Mouse (Mus musculus) midbrain, postnatal 0 days (tissue): ENCODE measurements around the gene Rpap1. TPM values are rescaled to one million over a fixed set of nuclear protein-coding genes. Genes with fewer than 3 reads are reported as not detected.

Experiments used
- ATAC-seq: fragments of 200-750 bp; cut with Nextera tagmentation; 2 replicates; pipeline ENCODE4 v1.8.0; 2017; ENCODE audit warnings: moderate number of reproducible peaks, mild to moderate bottlenecking, moderate TSS enrichment, moderate library complexity; ENCODE audit not compliant: low FRiP score
- DNase-seq: peaks from one replicate; pipeline ENCODE4 v3.0.0-alpha.2; 2015; ENCODE audit warnings: low spot score
- H3K27ac ChIP-seq: fragments of 300-500 bp; sonication (generic); 2 replicates; pipeline ENCODE4 v1.5.1; 2014; ENCODE audit warnings: low read depth, mild to moderate bottlenecking, low read length, mixed read lengths
- H3K27me3 ChIP-seq: fragments of 300-500 bp; sonication (generic); 2 replicates; pipeline ENCODE4 v1.6.1; 2014; ENCODE audit warnings: low read length, control low read depth, mixed read lengths; ENCODE audit not compliant: insufficient read depth
- H3K36me3 ChIP-seq: fragments of 300-500 bp; sonication (generic); 2 replicates; pipeline ENCODE4 v1.6.1; 2014; ENCODE audit warnings: low read length, control low read depth, mixed read lengths; ENCODE audit not compliant: insufficient read depth
- H3K4me1 ChIP-seq: fragments of 300-500 bp; sonication (generic); 2 replicates; pipeline ENCODE4 v1.6.1; 2014; ENCODE audit warnings: mild to moderate bottlenecking, control low read depth, antibody characterized with exemption, low read length, mixed read lengths; ENCODE audit not compliant: insufficient read depth
- H3K4me2 ChIP-seq: fragments of 300-500 bp; sonication (generic); 2 replicates; pipeline ENCODE4 v1.6.1; 2014; ENCODE audit warnings: low read depth, mild to moderate bottlenecking, low read length, mixed read lengths; ENCODE audit not compliant: poor library complexity, severe bottlenecking
- H3K4me3 ChIP-seq: fragments of 300-500 bp; sonication (generic); 2 replicates; pipeline ENCODE4 v1.5.1; 2014; ENCODE audit warnings: low read depth, mild to moderate bottlenecking, low read length, moderate library complexity
- H3K9ac ChIP-seq: fragments of 300-500 bp; sonication (generic); replicated peaks from 2 replicates; pipeline ENCODE4 v1.6.1; 2014; ENCODE audit warnings: mild to moderate bottlenecking, low read length, moderate library complexity, mixed read lengths; ENCODE audit not compliant: poor library complexity, severe bottlenecking
- H3K9me3 ChIP-seq: fragments of 300-500 bp; sonication (generic); 2 replicates; pipeline ENCODE4 v1.6.1; 2016; ENCODE audit warnings: low read length, control low read depth
- CTCF ChIP-seq: IDR thresholded peaks from 2 replicates; pipeline ENCODE4 v1.5.1; 2016; ENCODE audit warnings: antibody characterized with exemption, mild to moderate bottlenecking
- WGBS: fragments of 180-500 bp; shearing (Covaris S2); extraction: QIAGEN DNeasy Blood & Tissue Kit; methylation state at CpG from one replicate; pipeline ENCODE4 v1.1.7; 2014; 5-methylcytosine and 5-hydroxymethylcytosine counted together
- polyA plus RNA-seq: library from polyadenylated mRNA; unstranded; fragments of >200 nt; fragmentation: Nextera tagmentation; extraction: Ambion mirVana; gene quantifications from 2 replicates; pipeline ENCODE4 v1.2.1, GENCODE M21; 2015
- total RNA-seq: library from RNA; depleted of rRNA; stranded (reverse); fragments of >200 nt; gene quantifications from 2 replicates; pipeline ENCODE4 v1.2.3, GENCODE M21; 2014

Rpap1 gene
- total and polyA plus RNA-seq, 2 experiments from 2014 or later: 11.1 to 16.0 TPM

GRCm38 (mm10) chr2:119789996-119790395 is 2.7 kb upstream of the Rpap1 start:
- Histone ChIP-seq H3K27me3 (no peaks in the 10 kb centered on the region), H3K4me1 (no peaks in the 10 kb centered on the region), H3K27ac (no peak overlapping the region), H3K9ac (no peak overlapping the region), H3K9me3 (no peaks in the 10 kb centered on the region), H3K36me3 (no peaks in the 10 kb centered on the region), H3K4me2 (no peak overlapping the region), H3K4me3 (no peak overlapping the region)
- 89% methylated on average over 2 of the region's 2 CpGs for WGBS
- ATAC-seq: no peak
- DNase-seq: no peak
- no peak for TF ChIP-seq CTCF

DNA sequence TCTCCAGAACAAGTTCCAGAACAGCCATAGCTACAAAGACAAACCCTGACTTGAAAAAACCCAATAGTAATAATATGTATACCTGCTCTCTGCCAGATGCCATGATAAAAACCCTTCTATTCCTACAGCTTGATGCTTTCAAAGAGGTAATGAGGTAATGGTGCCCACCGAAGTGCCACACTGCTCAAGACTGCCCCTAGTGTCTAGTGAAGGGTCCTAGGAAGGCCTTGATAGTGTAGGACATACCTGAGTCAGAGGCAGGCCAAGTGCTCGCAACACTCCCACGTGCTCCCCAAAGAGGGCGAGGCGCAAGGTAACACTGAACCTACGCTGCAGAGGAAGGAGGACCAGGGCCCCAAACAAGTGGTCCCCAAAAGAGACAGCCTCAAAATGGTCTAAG is 20.1 kb downstream of the Rpap1 start:
- DNase-seq (no peak), ATAC-seq (no peak)
- no peak; the same call in 1 of the 2 replicates for TF ChIP-seq CTCF
- Histone ChIP-seq H3K27ac (no peak overlapping the region), H3K27me3 (no peaks in the 10 kb centered on the region), H3K9me3 (no peaks in the 10 kb centered on the region), H3K4me1 (no peaks in the 10 kb centered on the region), H3K36me3 (peaks cover 54% of the 10 kb centered on the region), H3K4me2 (no peak overlapping the region), H3K4me3 (no peak overlapping the region), H3K9ac (no peak overlapping the region)
- 92% methylated on average over 6 of the region's 6 CpGs for WGBS

- Histone ChIP-seq H3K27me3 (peaks cover 13% of the 10 kb centered on the region), H3K36me3 (peaks cover 23% of the 10 kb centered on the region), H3K4me2 (no peak overlapping the region), H3K9ac (no peak overlapping the region), H3K27ac (no peak overlapping the region), H3K4me3 (no peak overlapping the region), H3K9me3 (no peaks in the 10 kb centered on the region), H3K4me1 (no peaks in the 10 kb centered on the region)
- no peak for DNase-seq
- WGBS: 75% methylated on average over 4 of the region's 4 CpGs
- no peak for TF ChIP-seq CTCF
- no peak for ATAC-seq
These were observed 23.4 kb downstream of the Rpap1 start for GRCm38 (mm10) chr2:119763924-119764323.

GRCm38 (mm10) chr2:119762276-119762675 is 25.1 kb downstream of the Rpap1 start:
- TF ChIP-seq CTCF: no peak
- H3K9ac ChIP-seq: no peak overlapping the region
- no peak for ATAC-seq

DNA sequence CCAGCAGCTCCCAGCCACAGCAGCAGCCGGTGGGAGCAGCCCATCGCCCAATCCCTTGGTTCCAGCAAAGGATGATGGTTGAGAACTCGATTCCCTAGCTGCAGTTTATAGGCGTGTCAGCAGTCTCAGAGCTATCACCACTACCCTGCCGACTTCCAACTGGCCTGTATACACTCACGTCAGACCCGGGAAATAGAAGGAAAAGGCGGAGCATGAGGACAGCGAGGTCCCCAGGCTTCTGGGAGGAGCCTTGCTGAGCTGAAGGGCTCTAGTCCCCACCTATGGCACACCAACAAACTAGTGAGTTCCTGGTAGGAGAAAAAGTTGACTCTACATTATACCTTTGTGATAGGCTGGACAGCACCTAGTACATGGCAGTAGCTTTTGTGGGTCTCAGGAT is 27.1 kb downstream of the Rpap1 start, which contains the start of gene Ltk:
Gene Ltk, minus strand, starts transcription at position 181 of the 400 bp plus-strand sequence.
- H3K27ac ChIP-seq: no peak within 1 kb of the TSS
- TF ChIP-seq CTCF: no peak
- H3K9ac ChIP-seq: no peak within 1 kb of the TSS
- H3K36me3 ChIP-seq: peaks cover 10% of the 10 kb centered on the region; the same call in 1 of the 2 replicates
- WGBS: 21% methylated on average over 9 of the region's 9 CpGs
- DNase-seq (no peak), ATAC-seq (no peak)
- no peaks in the 10 kb centered on the region for H3K9me3 ChIP-seq
- no peak within 1 kb of the TSS for H3K4me2 ChIP-seq
- peaks cover 24% of the 10 kb centered on the region for H3K27me3 ChIP-seq
- 0 out of 2 replicates have a peak, but pooled peaks cover 6% of the 10 kb centered on the region for H3K4me1 ChIP-seq
- no peak within 1 kb of the TSS for H3K4me3 ChIP-seq

More at GRCm38 (mm10) chr2:119762276-119762675, 25.1 kb downstream of the Rpap1 start:
- DNase-seq: no peak
- no peak overlapping the region for H3K4me2 ChIP-seq
- WGBS: 80% methylated on average over 1 of the region's 1 CpGs
- peaks cover 11% of the 10 kb centered on the region; the same call in 1 of the 2 replicates for H3K36me3 ChIP-seq
- H3K9me3 ChIP-seq: no peaks in the 10 kb centered on the region
- H3K27me3 ChIP-seq: peaks cover 22% of the 10 kb centered on the region
- no peak overlapping the region for H3K27ac ChIP-seq
- no peak overlapping the region for H3K4me3 ChIP-seq
- H3K4me1 ChIP-seq: 0 out of 2 replicates have a peak, but pooled peaks cover 6% of the 10 kb centered on the region

GRCm38 (mm10) chr2:119758844-119759835 is 28.2 kb downstream of the Rpap1 start:
- Histone ChIP-seq H3K27me3 (peaks cover 29% of the 10 kb centered on the region), H3K9ac (0 out of 2 replicates have a peak overlapping the region, but pooled peaks have one; percentile 50)
- WGBS: 7% methylated on average over 44 of the region's 44 CpGs

More at GRCm38 (mm10) chr2:119758844-119759835, 28.2 kb downstream of the Rpap1 start:
- Histone ChIP-seq H3K4me3 (peak overlapping the region; percentile 72), H3K36me3 (peaks cover 7% of the 10 kb centered on the region; the same call in 1 of the 2 replicates), H3K4me1 (0 out of 2 replicates have a peak, but pooled peaks cover 6% of the 10 kb centered on the region), H3K9me3 (no peaks in the 10 kb centered on the region), H3K4me2 (peak overlapping the region; percentile 87), H3K27ac (no peak overlapping the region)
- DNase-seq: no peak
- no peak for ATAC-seq
- no peak for TF ChIP-seq CTCF
